Mouse (Mus musculus) c-Kit-positive CD71-negative TER-119-negative erythroid progenitor cells, embryonic 14.5 days (primary cell): Measurements from ENCODE around the gene Rcvrn.

Source experiments
- DNase-seq: peaks from one replicate; pipeline ENCODE4 v3.0.0-alpha.2; 2013; ENCODE audit warnings: low read depth

Rcvrn gene

DNA sequence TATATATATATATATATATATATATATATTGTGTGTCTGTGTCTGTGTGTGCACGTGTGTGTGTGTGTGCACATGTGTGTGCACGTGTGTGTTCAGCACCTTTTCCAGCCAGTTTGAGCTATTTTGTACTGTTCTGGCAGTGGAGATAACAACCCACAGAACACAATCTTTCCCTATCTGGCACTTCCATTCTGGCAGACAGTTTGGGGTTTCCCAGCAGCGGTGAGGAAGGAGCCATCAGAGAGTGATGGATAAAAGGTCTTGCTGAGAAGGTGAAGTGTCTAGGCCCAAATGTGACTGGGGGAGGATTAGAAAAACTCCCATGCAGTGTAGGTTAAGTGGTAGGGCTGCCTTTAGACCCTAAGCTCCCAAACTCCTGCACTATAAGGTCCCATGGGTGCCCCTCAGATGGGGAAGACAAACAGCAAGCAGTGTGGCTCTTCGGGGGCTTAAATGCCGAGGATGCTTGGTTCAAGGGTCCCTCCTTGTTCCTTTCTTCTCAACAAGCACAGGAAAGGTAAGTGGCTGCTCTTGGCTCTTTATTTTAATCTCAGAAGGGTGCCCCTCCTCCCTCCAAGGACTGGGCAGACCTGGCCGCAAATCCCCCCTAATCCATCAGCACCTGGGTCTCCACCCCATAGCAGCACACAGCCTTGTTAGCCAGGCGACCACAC is at the start of gene Rcvrn:
Gene Rcvrn (plus strand): TSS at position 624 of the 674 bp plus-strand sequence.
- no peak for DNase-seq

GRCm38 (mm10) chr11:67647745-67648144 is 47.4 kb upstream of the Rcvrn start:
- DNase-seq = peak; percentile 42

GRCm38 (mm10) chr11:67648651-67649407 is 46.3 kb upstream of the Rcvrn start:
- no peak for DNase-seq

- no peak for DNase-seq
These were observed 45.0 kb upstream of the Rcvrn start for GRCm38 (mm10) chr11:67649971-67650707.

GRCm38 (mm10) chr11:67651731-67652130 is 43.4 kb upstream of the Rcvrn start:
- no peak for DNase-seq

DNA sequence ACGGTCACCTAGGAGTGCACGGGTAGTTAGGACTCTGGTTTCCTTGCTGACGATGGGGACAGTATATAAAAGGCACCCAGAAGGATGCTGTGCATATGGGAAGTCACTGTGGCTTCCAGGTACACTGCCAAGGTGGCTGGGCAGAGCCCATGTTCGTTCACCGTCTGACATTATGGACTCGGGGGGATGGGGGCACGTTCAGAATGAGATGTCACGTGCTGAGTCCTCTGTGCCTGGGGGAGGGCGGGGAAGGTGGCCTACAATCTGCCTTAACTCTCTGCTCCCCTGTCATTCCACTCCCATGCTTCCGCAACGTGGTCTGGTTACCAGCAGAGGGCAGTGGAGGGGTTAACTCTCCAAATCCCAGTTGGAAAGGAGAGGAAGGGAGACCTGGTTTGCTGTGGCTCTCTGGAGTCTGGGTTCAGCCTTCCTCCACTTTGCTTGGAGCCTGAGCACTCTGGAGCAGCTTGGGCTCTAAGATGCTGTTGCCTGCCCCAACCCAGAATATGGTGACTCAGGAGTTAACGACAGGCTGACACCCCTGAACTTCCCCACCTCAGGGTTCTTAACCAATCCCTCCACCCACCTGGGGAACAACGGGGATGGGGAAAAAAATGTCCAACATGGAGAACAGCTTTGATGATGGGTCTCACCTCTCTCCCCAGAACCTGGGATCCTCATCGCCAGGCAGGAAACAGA is 42.8 kb upstream of the Rcvrn start:
- DNase-seq = no peak

DNA sequence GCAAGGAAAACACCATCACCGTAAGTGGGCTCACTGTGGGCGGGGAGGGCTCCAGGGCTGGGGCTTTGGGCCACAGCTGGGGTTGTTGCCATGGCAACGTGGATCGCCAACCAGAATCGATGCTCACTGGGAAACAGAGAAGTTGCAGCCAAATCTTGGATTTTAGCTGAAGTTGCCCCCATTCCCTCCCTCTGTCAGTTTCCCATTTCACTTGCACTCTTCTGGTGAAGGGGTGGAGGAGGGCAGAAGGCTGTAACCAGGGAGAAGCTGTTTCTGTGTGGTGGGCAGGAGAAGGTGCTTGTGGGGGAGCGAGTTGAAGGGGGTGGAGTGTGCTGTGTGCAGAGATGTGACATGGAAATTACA is 42.3 kb upstream of the Rcvrn start:
- DNase-seq = no peak

DNA sequence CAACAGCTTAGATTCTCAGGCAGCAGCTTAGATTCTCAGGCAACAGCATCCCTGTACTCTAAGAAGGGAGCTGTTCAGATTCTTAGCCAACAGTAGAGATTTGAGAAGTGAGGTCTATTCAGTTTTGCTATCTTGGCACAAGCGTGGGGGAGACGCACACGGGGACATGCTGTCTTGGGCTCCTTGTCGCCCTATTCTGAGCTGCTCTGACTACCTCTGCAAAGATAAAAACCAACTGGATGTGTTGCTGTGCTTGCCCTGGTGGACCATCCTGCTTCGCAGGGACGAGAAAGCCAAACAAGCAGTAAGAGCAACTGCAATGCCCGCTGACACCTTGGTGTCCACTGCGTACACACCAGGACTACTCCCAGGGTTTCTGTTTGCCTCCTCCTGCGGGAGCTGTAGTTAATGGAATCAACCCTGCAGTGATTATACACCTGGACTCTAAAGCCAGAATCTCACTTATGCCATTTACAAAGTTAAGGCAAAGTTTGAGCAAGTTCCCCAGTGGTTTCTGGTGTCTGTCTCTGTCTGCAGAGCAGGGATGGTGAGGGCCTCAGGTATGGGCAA is 41.5 kb upstream of the Rcvrn start:
- DNase-seq = no peak

DNA sequence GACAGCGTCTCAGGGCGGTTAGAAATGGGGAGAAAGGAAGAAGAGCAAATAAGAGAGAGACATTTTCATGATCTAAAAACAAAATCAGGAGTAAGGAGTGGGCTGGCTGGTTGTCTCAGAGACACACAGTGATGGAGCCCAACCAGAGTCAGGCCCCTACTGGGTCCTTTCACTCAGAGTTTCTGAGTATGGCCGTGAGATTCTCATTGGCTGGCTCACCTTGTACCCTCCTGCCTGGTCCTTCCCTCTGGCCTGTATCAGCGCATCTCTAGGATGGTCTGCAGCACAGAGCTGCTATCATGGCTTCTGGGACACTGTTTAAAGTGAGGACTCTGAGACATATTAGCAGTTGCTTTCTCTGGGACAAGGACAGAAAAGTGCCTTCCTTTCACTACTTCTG is 40.6 kb upstream of the Rcvrn start:
- no peak for DNase-seq

- no peak for DNase-seq
These were observed 39.7 kb upstream of the Rcvrn start for GRCm38 (mm10) chr11:67655236-67655959.

DNA sequence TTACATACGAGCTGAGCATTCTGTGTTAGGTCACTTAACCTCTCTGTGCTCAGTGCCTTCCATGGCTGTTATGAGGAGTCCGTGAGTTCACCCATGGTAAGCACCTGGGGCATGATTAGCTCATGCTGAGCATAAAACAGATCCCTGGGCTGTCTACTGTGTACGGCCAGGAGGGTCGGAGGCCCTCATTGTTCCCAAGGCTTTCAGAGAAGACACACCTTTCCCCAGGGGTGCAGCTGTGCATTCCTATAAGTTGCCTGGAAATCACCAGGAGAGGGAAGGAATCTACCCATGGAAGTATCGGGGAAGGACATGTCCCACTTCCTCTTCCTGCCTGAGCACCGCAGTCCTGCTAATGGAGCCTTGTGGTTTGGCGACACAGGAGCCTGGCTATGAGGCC is 38.8 kb upstream of the Rcvrn start:
- no peak for DNase-seq

DNA sequence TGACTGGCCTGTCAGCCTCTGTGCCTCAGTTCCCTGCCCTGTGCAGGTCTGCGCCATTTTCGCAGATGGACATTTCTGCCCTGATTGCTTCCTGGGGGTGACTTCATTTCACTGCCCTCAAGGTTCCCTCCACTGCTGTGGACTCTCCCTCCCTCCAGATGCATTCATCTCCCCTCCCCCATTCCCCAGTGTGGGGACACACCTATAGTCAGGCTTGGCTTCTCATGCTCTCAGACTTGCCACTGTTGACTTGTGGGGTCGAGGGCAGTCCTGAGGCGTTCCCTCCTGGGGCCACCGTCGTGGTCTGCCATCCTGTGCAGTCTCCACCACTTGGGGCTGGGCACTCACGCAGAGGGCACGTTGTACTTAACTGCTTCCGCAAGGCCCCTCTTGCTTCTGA is 38.3 kb upstream of the Rcvrn start:
- DNase-seq = no peak

GRCm38 (mm10) chr11:67657685-67658382 is 37.3 kb upstream of the Rcvrn start:
- DNase-seq = peak; percentile 50

DNA sequence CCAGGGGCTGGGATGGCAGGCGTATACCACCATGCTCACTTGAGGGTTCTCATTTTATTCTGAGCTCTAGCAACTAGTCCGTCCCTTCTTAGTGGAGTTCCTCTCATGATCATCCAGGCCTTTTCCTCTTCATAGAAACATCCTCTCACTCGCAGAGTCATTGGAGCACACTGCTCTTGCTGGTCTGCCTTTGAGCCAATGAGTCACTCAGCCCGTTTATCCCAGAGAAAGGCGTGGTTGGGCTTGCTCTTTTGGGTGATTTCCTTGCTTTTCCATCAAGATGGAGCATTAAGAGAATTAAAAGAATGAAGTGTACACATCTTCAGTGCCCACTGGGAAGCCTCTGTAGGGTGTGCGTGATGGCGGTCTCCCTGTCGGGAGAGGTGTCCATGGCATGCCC is 33.7 kb upstream of the Rcvrn start:
- DNase-seq = no peak

DNA sequence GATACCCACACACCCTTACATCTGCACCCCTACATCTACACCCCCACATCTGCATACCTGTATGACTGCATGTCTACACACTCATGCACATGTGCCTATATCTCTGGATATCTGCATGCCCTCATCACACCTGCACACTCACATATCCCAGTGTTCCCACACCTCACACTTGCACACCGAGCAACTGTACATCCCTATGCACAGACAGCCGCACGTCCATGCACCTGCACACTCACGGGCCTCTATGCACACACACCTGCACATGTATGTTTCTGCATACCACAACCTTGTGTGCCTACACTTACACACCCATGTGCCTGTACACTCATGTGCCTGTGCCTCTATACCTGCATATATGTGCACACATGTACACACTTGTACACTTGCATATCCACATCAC is 31.7 kb upstream of the Rcvrn start:
- DNase-seq = no peak

DNA sequence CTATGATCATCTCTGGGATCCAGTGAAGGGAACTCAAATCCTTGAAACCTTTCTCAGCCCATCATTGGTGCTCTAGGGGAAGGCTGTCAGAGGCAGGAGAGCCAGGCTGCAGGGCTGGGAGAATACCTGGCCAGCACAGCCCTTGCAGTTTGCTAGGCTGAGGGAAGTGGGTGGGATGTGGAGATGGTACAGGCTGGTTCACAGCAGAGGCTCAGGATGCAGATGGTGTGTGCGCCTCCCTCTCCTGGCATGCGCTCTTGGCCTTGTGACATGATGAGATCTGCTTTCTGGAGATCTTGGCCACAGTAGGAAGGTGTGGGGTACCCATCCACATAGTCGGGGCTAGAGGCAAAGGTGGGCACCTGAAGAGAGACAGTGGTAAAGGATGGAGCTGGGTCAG is 30.9 kb upstream of the Rcvrn start:
- DNase-seq = no peak

DNA sequence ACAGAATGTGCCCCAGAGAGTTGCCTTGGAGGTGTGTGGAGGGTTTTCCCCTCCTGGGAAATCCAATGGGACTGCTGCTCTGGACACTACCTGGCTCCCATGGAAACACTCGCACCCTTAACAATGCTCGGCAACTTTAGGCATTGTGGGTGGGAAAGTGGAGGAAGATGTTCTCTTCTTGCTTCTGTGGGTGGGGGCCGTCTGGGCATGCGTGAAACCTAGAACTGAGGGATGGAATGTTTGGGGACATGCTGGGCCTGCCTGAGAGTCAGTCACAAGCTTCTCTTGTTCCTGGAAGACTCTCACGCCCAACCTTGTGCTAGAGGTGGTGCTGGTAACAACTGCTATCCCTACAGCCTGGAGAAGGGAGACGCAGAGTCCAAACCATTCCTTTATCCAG is 30.2 kb upstream of the Rcvrn start:
- no peak for DNase-seq

GRCm38 (mm10) chr11:67666129-67666528 is 29.0 kb upstream of the Rcvrn start:
- no peak for DNase-seq

GRCm38 (mm10) chr11:67667531-67668332 is 27.4 kb upstream of the Rcvrn start:
- no peak for DNase-seq

- no peak for DNase-seq
These were observed 26.6 kb upstream of the Rcvrn start for GRCm38 (mm10) chr11:67668460-67669007.
